Mouse (Mus musculus) C3H10T1/2 (cell line): ENCODE measurements around the gene Gsdme. TPM values are rescaled to one million over a fixed set of nuclear protein-coding genes. Genes with fewer than 3 reads are reported as not detected.

ENCODE experiments used
- polyA plus RNA-seq, 2 experiments: library from polyadenylated mRNA; unstranded; fragments of >200 nt; fragmentation: generic; extraction: Trizol; gene quantifications; one replicate each; pipeline ENCODE4 v1.2.1; 2012; ENCODE audit warnings: missing spikeins in 2 of 2

The Gsdme gene
- polyA plus RNA-seq, result 1 to 10 TPM; 3.9 to 5.8 TPM

GRCm38 (mm10) chr6:50263670-50264069 is at the start of gene Gsdme:
TSS of gene Gsdme (minus strand) at chr6:50263862.

Other genes starting within 250 kb of the Gsdme start
- gene Mpp6, start 153.6 kb downstream of the Gsdme start, polyA plus RNA-seq, result 10 to 100 TPM in 1 of 2 experiments, 1 to 10 TPM in 1; 5.6 to 14.5 TPM
- gene Osbpl3, start 192.3 kb upstream of the Gsdme start, polyA plus RNA-seq, result 10 to 100 TPM in 1 of 2 experiments, 1 to 10 TPM in 1; 7.3 to 10.7 TPM